Mouse (Mus musculus) layer of hippocampus, postnatal 14 days (tissue): ENCODE measurements around the gene Smok2b. TPM values are rescaled to one million over a fixed set of nuclear protein-coding genes. Genes with fewer than 3 reads are reported as not detected.
"Not testable (repeated sequence)": the region's sequence is repeated elsewhere in the genome, so short reads cannot be mapped to it uniquely, and the experiment has no call there.

ENCODE experiments used
- DNase-seq, 2 experiments: peaks; one replicate each; pipeline ENCODE4 v3.0.0; 2021 to 2022; ENCODE audit warnings: low spot score in 2 of 2, mixed read lengths in 1 of 2
- long read RNA-seq, 2 experiments: library from polyadenylated mRNA; stranded (forward); transcript quantifications; one replicate each; pipeline ENCODE4 v2.0.0; 2021
- total RNA-seq, 2 experiments: library from RNA; stranded (reverse); gene quantifications; 2 replicates each; pipeline ENCODE4 v1.2.3; 2021

The Smok2b gene
- total RNA-seq, result not detected
- long read RNA-seq, experiment 1, result 0 reads
- long read RNA-seq, experiment 2, result 0 reads

- not testable (repeated sequence) for DNase-seq
Measured at GRCm38 (mm10) chr17:13229957-13230356, at the start of gene Smok2b. Gene Smok2b (plus strand): TSS chr17:13230257.

- not testable (repeated sequence) for DNase-seq
Measured at GRCm38 (mm10) chr17:13180491-13180890, 49.6 kb upstream of the Smok2b start.

GRCm38 (mm10) chr17:13182712-13183111, 47.3 kb upstream of the Smok2b start:
- not testable (repeated sequence) for DNase-seq

- not testable (repeated sequence) for DNase-seq
Measured at GRCm38 (mm10) chr17:13184514-13184913, 45.5 kb upstream of the Smok2b start.

GRCm38 (mm10) chr17:13186541-13186940, 43.5 kb upstream of the Smok2b start:
- DNase-seq, result not testable (repeated sequence)

GRCm38 (mm10) chr17:13187621-13188020, 42.4 kb upstream of the Smok2b start:
- DNase-seq, result peak in 1 of 2 experiments; percentile 16

- DNase-seq, result not testable (repeated sequence)
Measured at GRCm38 (mm10) chr17:13188846-13189245, 41.2 kb upstream of the Smok2b start.

- DNase-seq, result not testable (repeated sequence)
Measured at GRCm38 (mm10) chr17:13190836-13191583, 39.0 kb upstream of the Smok2b start.

GRCm38 (mm10) chr17:13196486-13196885, 33.6 kb upstream of the Smok2b start:
- not testable (repeated sequence) for DNase-seq

GRCm38 (mm10) chr17:13198812-13199211, 31.2 kb upstream of the Smok2b start:
- DNase-seq, result not testable (repeated sequence)

- peak in 1 of 2 experiments; percentile 10 for DNase-seq
Measured at GRCm38 (mm10) chr17:13199880-13200409, 30.1 kb upstream of the Smok2b start.

- DNase-seq, result not testable (repeated sequence)
Measured at GRCm38 (mm10) chr17:13201551-13201950, 28.5 kb upstream of the Smok2b start.

- not testable (repeated sequence) for DNase-seq
Measured at GRCm38 (mm10) chr17:13202453-13203107, 27.5 kb upstream of the Smok2b start.

GRCm38 (mm10) chr17:13205247-13205646, 24.8 kb upstream of the Smok2b start:
- not testable (repeated sequence) for DNase-seq

- no peak for DNase-seq
Measured at GRCm38 (mm10) chr17:13206491-13206890, 23.6 kb upstream of the Smok2b start.

GRCm38 (mm10) chr17:13208460-13208859, 21.6 kb upstream of the Smok2b start:
- DNase-seq, result not testable (repeated sequence)

- no peak for DNase-seq
Measured at GRCm38 (mm10) chr17:13212136-13212850, 17.8 kb upstream of the Smok2b start.

- DNase-seq, result no peak
Measured at GRCm38 (mm10) chr17:13214169-13214568, 15.9 kb upstream of the Smok2b start.

- no peak for DNase-seq
Measured at GRCm38 (mm10) chr17:13215595-13215994, 14.5 kb upstream of the Smok2b start.

GRCm38 (mm10) chr17:13220888-13221287, 9.2 kb upstream of the Smok2b start, which contains the start of gene Smok2a:
Gene Smok2a (plus strand): TSS chr17:13221188.
- no peak for DNase-seq

- not testable (repeated sequence) for DNase-seq
Measured at GRCm38 (mm10) chr17:13221921-13222320, 8.1 kb upstream of the Smok2b start.
